Mouse (Mus musculus) liver, embryonic 15.5 days (tissue): Measurements from ENCODE around the gene Hist1h3b. TPM values are rescaled to one million over a fixed set of nuclear protein-coding genes. Genes with fewer than 3 reads are reported as not detected.
"Not testable (repeated sequence)": the region's sequence is repeated elsewhere in the genome, so short reads cannot be mapped to it uniquely, and the experiment has no call there.

ENCODE experiments used
- ATAC-seq: fragments of 200-750 bp; cut with Nextera tagmentation; 2 replicates; pipeline ENCODE4 v1.8.0; 2017; ENCODE audit warnings: moderate number of reproducible peaks, mild to moderate bottlenecking, moderate library complexity; ENCODE audit not compliant: insufficient read depth
- H3K27ac ChIP-seq: fragments of 300-500 bp; sonication (generic); replicated peaks from 2 replicates; pipeline ENCODE4 v1.5.1; 2015; ENCODE audit warnings: mild to moderate bottlenecking, inconsistent platforms
- H3K27me3 ChIP-seq: fragments of 300-500 bp; sonication (generic); 2 replicates; pipeline ENCODE4 v1.6.1; 2015; ENCODE audit warnings: mild to moderate bottlenecking, inconsistent platforms
- H3K36me3 ChIP-seq: fragments of 300-500 bp; sonication (generic); replicated peaks from 2 replicates; pipeline ENCODE4 v1.6.1; 2015; ENCODE audit warnings: moderate library complexity, mild to moderate bottlenecking, inconsistent platforms
- H3K4me1 ChIP-seq: fragments of 300-500 bp; sonication (generic); replicated peaks from 2 replicates; pipeline ENCODE4 v1.6.1; 2015; ENCODE audit warnings: inconsistent platforms
- H3K4me2 ChIP-seq: fragments of 300-500 bp; sonication (generic); 2 replicates; pipeline ENCODE4 v1.6.1; 2015; ENCODE audit warnings: moderate library complexity, mild to moderate bottlenecking, inconsistent platforms
- H3K4me3 ChIP-seq: fragments of 300-500 bp; sonication (generic); replicated peaks from 2 replicates; pipeline ENCODE4 v1.5.1; 2015; ENCODE audit warnings: mild to moderate bottlenecking, inconsistent platforms
- H3K9ac ChIP-seq: fragments of 300-500 bp; sonication (generic); 2 replicates; pipeline ENCODE4 v1.6.1; 2015; ENCODE audit warnings: moderate library complexity, mild to moderate bottlenecking, inconsistent platforms
- H3K9me3 ChIP-seq: fragments of 300-500 bp; sonication (generic); replicated peaks from 2 replicates; pipeline ENCODE4 v1.6.1; 2016; ENCODE audit warnings: inconsistent platforms
- WGBS: fragments of 180-500 bp; shearing (Covaris S2); methylation state at CpG from one replicate; pipeline ENCODE4 v1.1.7; 2015; ENCODE audit warnings: mixed read lengths; ENCODE audit not compliant: insufficient replicate concordance; 5-methylcytosine and 5-hydroxymethylcytosine counted together
- polyA plus RNA-seq: library from polyadenylated mRNA; unstranded; fragments of >200 nt; fragmentation: Nextera tagmentation; extraction: Ambion mirVana; gene quantifications from 2 replicates; pipeline ENCODE4 v1.2.1, GENCODE M21; 2015

The Hist1h3b gene
- 13.6 and 15.4 TPM in 2 replicates for polyA plus RNA-seq

DNA sequence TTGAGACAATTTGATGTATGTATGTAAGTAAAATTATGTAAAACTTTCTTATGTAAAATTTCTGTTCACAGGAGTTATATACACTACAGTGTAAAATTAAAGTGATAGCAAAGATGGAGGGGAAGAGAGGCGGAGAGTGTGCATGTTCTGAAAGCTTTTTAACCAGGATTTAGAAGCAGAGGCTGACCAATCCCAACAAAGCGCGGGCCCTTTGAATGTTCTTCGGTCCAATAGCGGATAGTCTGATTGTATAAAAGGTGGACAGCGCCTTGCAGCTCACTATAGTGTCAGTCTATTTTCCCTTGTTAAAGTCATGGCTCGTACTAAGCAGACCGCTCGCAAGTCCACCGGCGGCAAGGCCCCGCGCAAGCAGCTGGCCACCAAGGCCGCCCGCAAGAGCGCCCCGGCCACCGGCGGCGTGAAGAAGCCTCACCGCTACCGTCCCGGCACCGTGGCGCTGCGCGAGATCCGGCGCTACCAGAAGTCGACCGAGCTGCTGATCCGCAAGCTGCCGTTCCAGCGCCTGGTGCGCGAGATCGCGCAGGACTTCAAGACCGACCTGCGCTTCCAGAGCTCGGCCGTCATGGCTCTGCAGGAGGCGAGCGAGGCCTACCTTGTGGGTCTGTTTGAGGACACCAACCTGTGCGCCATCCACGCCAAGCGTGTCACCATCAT is at the start of gene Hist1h3b:
Gene Hist1h3b (plus strand): TSS at position 201 of the 675 bp plus-strand sequence.
- not testable (repeated sequence) for H3K27me3 ChIP-seq, H3K9me3 ChIP-seq, H3K36me3 ChIP-seq
- WGBS = under 1% methylated on average over 22 of the region's 47 CpGs
- H3K4me2 ChIP-seq = peak within 1 kb of the TSS; percentile 66
- H3K4me1 ChIP-seq = peaks cover 47% of the 10 kb centered on the region
- peak within 1 kb of the TSS; percentile 51 for H3K4me3 ChIP-seq
- peak within 1 kb of the TSS; percentile 63 for H3K9ac ChIP-seq
- ATAC-seq = peak; percentile 73
- peak within 1 kb of the TSS; percentile 99 for H3K27ac ChIP-seq

DNA sequence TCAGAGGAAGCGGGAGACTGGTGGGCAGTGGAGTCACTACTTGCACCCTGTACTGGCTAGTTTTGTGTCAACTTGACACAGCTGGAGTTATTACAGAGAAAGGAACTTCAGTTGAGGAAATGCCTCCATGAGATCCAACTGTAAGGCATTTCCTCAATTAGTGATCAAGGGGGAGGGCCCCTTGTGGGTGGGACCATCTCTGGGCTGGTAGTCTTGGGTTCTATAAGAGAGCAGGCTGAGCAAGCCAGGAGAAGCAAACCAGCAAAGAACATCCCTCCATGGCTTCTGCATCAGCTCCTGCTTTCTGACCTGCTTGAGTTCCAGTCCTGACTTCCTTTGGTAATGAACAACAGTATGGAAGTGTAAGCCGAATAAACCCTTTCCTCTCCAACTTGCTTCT is 49.3 kb upstream of the Hist1h3b start:
- Histone ChIP-seq H3K4me1 (peaks cover 27% of the 10 kb centered on the region), H3K27ac (peak overlapping the region; percentile 19; the same call in 1 of the 2 replicates)
- not testable (repeated sequence) for ATAC-seq, H3K4me3 ChIP-seq, H3K9ac ChIP-seq, H3K36me3 ChIP-seq, H3K9me3 ChIP-seq, H3K4me2 ChIP-seq, H3K27me3 ChIP-seq
- whole genome bisulfite sequencing = 65% methylated on average over 2 of the region's 2 CpGs

DNA sequence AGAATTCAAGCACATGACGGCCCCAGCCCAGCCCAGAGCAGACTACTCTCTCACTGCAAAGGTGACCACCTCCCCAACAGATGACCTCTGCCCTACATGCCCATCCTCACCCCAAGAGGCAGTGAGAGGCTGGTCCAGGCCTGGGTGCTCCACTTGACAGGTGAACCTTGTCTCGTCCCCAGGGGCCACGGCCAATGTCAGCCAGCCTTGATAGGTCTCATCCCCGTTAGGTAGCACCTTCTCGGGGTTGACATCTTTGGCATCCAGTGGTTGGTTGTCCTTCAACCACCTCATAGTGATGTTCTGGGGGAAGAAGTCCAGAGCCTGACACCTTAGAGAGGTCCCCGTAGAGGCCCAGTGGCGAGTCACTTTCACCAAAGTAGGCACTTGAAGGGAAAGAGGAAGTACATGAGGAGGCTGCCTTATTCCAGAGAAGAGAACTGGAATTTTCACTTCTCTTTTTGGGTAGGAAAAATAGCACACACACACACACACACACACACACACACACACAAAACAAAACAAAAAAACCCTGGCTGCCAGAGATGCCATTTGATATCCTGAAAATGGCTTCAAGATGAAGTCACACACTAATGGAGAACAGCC is 46.2 kb upstream of the Hist1h3b start:
- Histone ChIP-seq H3K27ac (no peak overlapping the region), H3K4me2 (no peak overlapping the region), H3K9ac (no peak overlapping the region), H3K4me1 (peaks cover 25% of the 10 kb centered on the region), H3K36me3 (no peaks in the 10 kb centered on the region), H3K27me3 (peaks cover 11% of the 10 kb centered on the region; the same call in 1 of the 2 replicates), H3K9me3 (no peaks in the 10 kb centered on the region), H3K4me3 (no peak overlapping the region)
- ATAC-seq = no peak
- 62% methylated on average over 7 of the region's 7 CpGs for WGBS

DNA sequence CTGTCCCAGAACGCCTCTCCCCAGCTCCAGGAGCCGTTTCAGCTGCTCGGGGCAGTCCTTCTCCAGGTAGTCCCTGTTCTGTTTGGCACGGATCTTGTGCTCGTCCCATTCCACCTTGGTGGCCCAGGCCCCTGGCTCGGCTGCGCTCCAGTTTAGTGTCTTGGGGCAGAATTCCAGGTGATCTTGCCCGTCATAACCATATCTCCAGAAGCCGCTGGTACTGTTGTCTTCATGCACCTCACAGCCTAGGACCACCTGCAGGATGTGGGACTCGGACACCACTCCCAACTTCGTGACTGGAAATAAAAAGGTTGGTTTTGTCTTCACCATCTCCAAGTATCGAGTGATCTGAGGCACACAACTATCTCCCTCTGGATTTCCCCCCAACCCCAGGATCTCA is 45.3 kb upstream of the Hist1h3b start:
- H3K27me3 ChIP-seq = peaks cover 19% of the 10 kb centered on the region
- no peak overlapping the region for H3K4me2 ChIP-seq
- H3K9ac ChIP-seq = no peak overlapping the region
- no peaks in the 10 kb centered on the region for H3K36me3 ChIP-seq
- H3K9me3 ChIP-seq = no peaks in the 10 kb centered on the region
- ATAC-seq = no peak
- peaks cover 24% of the 10 kb centered on the region for H3K4me1 ChIP-seq
- 77% methylated on average over 12 of the region's 12 CpGs for WGBS
- H3K4me3 ChIP-seq = no peak overlapping the region
- no peak overlapping the region for H3K27ac ChIP-seq

DNA sequence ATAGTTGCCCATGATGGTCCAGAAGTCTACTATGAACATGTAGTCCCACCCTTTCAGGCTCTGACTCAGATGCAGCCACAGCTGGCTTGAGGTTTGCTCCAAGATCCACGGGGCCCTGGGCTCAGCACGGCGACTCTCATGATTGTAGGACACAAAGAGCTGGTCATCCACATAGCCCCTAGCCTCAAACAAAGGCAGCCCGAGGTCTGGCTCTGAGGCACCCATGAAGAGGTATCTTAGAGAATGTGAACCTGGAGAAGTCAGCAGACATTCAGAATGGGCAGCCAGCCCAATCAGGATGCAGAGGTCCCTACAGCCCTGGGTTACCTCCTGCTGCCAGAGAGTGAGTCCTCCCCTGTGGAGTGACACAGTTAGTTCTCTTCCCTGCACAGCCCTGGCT is 44.0 kb upstream of the Hist1h3b start:
- H3K36me3 ChIP-seq = no peaks in the 10 kb centered on the region
- H3K9ac ChIP-seq = no peak overlapping the region
- no peaks in the 10 kb centered on the region for H3K9me3 ChIP-seq
- H3K4me1 ChIP-seq = peaks cover 25% of the 10 kb centered on the region
- ATAC-seq = no peak
- no peak overlapping the region for H3K27ac ChIP-seq
- no peak overlapping the region for H3K4me3 ChIP-seq
- H3K27me3 ChIP-seq = peaks cover 19% of the 10 kb centered on the region
- 66% methylated on average over 4 of the region's 4 CpGs for WGBS
- no peak overlapping the region for H3K4me2 ChIP-seq

DNA sequence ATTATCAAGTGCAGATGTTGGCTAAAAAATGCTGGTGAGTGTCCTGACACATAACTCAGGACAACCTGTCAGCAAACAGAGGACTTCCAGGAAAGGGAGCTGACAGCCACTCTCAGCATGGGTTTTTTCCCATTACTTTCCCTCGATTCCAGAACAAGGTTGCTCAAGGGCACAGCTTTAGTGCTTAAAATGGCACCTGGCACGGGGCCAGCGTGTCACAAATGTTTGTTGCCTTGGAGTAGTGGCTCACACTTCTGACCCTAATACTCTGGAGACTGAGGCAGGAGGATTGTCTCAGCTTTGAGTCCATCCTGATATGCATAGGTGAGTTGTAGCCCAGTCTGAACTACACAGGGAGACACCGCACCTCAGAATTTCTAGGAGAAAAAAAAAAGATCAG is 43.4 kb upstream of the Hist1h3b start:
- Histone ChIP-seq H3K4me3 (no peak overlapping the region), H3K27me3 (peaks cover 19% of the 10 kb centered on the region), H3K4me1 (peaks cover 25% of the 10 kb centered on the region), H3K36me3 (no peaks in the 10 kb centered on the region), H3K9ac (no peak overlapping the region), H3K27ac (no peak overlapping the region), H3K9me3 (no peaks in the 10 kb centered on the region), H3K4me2 (no peak overlapping the region)
- ATAC-seq = no peak
- 62% methylated on average over 4 of the region's 4 CpGs for WGBS

DNA sequence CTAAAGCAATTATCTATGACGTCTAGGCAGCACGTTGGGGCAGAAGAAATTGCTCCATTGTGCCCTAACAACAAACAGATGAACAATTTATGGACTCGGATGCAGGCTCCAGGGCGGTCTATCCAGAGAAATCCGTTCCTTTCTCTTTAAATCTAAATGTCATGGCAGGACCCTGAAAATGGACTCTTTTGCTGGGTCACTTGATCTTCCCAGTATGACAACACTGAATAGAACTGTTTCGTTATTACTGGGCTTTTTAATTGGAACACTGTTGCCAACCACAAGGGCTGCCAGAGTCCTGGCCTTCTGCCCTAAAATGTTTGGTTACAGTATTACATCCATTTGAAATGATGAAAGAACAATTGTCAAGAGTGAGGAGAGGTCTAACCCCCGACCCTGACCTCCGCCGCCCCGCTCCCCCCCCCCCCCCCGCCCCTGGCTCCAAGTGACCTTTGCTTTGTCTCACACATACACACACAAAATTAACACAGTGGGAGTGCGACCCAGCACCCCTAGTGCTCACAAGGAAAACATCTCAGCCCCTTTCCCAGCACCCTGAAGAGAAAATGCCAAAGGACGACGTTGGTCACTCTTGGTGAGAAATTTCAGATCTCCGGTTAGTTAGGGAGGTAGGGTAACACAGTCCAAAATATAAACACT is 42.2 kb upstream of the Hist1h3b start:
- 0 out of 2 replicates have a peak, but pooled peaks have one; percentile 19 for ATAC-seq

DNA sequence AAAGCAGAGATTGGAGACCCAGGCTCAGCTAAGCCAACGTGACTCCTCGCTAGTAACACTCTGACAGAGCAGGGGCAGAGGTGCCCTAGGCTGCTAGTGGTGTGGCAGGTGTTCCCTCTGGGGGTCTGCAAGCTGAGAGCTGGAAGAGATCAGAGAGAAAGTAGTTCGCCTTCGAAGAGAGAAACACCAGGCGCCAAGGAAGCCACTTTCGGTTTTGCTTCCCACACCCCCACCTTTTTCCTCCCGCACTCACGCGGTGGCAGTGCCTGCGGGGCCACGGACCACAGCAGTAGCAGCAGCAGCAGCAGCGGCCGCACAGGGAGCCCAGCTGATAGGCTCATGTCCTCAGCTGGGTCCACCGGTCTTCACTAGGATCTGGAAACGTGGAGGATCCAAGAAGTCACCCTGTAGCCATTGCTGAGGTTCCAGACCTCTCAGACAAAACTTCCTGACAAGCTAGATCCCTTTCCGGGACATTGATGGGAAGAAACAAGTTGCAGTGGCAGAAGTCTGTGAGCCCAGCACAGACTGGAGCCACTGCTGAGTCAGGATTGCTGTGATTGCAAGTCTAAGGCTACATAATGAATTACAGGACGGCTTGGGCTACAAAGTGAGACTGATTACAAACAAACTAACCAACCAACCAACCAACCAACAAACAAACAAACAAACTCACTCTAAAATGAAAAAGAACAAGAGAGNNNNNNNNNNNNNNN is 41.5 kb upstream of the Hist1h3b start, which contains the start of gene Hfe:
Gene Hfe (minus strand): TSS at position 481 of the 716 bp plus-strand sequence.
- H3K9ac ChIP-seq = peak within 1 kb of the TSS; percentile 64
- H3K4me2 ChIP-seq = peak within 1 kb of the TSS; percentile 74
- ATAC-seq = peak; percentile 63
- H3K27me3 ChIP-seq = peaks cover 19% of the 10 kb centered on the region
- peaks cover 25% of the 10 kb centered on the region for H3K4me1 ChIP-seq
- 3% methylated on average over 17 of the region's 17 CpGs for WGBS
- peak within 1 kb of the TSS; percentile 56 for H3K4me3 ChIP-seq
- no peaks in the 10 kb centered on the region for H3K9me3 ChIP-seq
- no peaks in the 10 kb centered on the region for H3K36me3 ChIP-seq
- peak within 1 kb of the TSS; percentile 77 for H3K27ac ChIP-seq

More for the DNA sequence above, 42.2 kb upstream of the Hist1h3b start:
- Histone ChIP-seq H3K4me2 (peak overlapping the region; percentile 74), H3K36me3 (no peaks in the 10 kb centered on the region), H3K4me1 (peaks cover 25% of the 10 kb centered on the region), H3K27ac (peak overlapping the region; percentile 77), H3K9ac (peak overlapping the region; percentile 64), H3K9me3 (no peaks in the 10 kb centered on the region), H3K27me3 (peaks cover 19% of the 10 kb centered on the region), H3K4me3 (peak overlapping the region; percentile 56)
- WGBS = 34% methylated on average over 15 of the region's 15 CpGs

DNA sequence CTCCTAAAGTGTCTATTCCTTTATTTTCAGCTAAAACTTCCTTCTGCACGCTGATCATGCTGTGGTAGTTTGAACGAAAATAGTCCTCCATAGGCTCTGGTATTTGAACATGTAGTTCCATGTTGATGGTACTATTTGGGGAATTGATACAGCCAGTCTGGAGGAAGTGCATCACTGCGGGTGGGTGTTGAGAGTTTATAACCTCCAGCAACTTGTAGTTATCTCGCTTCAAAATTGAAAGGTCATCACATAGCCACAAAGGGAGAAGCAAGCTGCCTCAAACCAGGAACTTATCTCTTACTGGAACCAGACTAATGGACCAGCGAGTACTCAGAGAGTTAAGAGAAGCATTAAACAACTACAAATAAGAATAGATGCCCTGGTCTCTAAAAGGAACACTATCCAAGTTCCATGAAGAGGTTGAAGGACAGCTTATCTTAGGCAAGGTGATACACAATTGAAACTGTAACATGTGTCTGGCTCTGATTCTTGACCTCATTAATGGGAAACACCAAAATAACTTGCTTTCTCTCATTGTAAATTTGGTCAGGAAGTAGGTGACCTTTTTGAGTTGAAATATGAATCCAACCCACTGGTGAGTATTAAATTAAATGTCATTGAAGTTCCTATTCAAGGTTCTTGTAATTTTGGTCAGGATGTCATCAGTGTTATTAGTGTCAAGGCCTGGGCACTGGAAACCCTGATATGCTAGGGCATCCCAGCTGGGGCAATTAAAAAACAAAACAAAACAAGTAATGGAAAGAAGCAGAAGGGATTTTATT is 35.6 kb upstream of the Hist1h3b start:
- H3K27ac ChIP-seq = no peak overlapping the region
- H3K9ac ChIP-seq = no peak overlapping the region
- no peak overlapping the region for H3K4me2 ChIP-seq
- no peaks in the 10 kb centered on the region for H3K9me3 ChIP-seq
- H3K36me3 ChIP-seq = no peaks in the 10 kb centered on the region
- H3K4me3 ChIP-seq = no peak overlapping the region
- no peak for ATAC-seq
- H3K4me1 ChIP-seq = peaks cover 8% of the 10 kb centered on the region
- WGBS = 26% methylated on average over 5 of the region's 5 CpGs
- peaks cover 3% of the 10 kb centered on the region; the same call in 1 of the 2 replicates for H3K27me3 ChIP-seq

DNA sequence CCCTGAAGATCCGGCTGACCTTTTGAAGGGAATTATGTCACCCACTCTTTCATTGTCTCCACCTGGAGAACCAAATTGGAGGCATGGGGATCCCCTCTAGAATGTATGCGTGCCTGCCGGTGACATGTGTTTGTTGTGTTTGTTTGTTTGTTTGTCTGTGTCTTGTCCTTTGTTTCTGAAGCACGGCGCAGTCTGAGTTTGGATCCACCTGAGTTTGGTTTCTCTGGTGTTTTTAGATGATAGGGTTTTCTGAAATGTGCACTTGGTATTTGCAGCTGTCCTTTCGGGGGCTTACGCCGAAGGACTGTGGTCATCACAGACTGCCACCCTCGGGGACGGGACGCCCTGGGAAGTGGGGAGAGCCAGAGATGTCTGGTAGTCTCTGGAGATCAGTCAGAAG is 34.9 kb upstream of the Hist1h3b start:
- Histone ChIP-seq H3K9me3 (no peaks in the 10 kb centered on the region), H3K36me3 (no peaks in the 10 kb centered on the region), H3K9ac (no peak overlapping the region), H3K27ac (0 out of 2 replicates have a peak overlapping the region, but pooled peaks have one; percentile 41), H3K4me3 (no peak overlapping the region), H3K27me3 (no peaks in the 10 kb centered on the region; the same call in 1 of the 2 replicates), H3K4me1 (peaks cover 4% of the 10 kb centered on the region; the same call in 1 of the 2 replicates), H3K4me2 (no peak overlapping the region)
- WGBS = 47% methylated on average over 11 of the region's 11 CpGs
- no peak for ATAC-seq
